Comparison of ENCODE assay signal across 9 mouse cellular contexts in genomic region chrX:12645531-12646304, GRCm38 (mm10). TPM values are rescaled to one million over a fixed set of nuclear protein-coding genes. Genes with fewer than 3 reads are reported as not detected.
A peak's percentile ranks its signal among the peaks of the same experiment; 100 is the strongest.
DNase-seq lines count a peak whose midpoint lies in the region; ATAC-seq and TF ChIP-seq lines count a peak whose summit lies in the region.
"Had no signal": no experiment of that assay in that cellular context is flagged by ENCODE, and none has a peak within 500 bp of the region (broad histone marks: within the 10 kb centered on the region; RNA-seq: fewer than 3 reads in every experiment).

No protein-coding gene starts in this region.

- H3K4me3 ChIP-seq in kidney, adult 2 months (ENCODE audit: insufficient read depth, low read depth, low read length), result no peak overlapping the region
- H3K4me3 ChIP-seq in kidney, embryonic 14.5 days (ENCODE audit: low read length), result no peak overlapping the region
- H3K4me3 ChIP-seq: left cerebral cortex, adult 2 months; midbrain, embryonic 12.5 days had no signal

- H3K4me1 ChIP-seq in kidney, adult 2 months (ENCODE audit: control insufficient read depth, insufficient read depth, low read length), result no peaks in the 10 kb centered on the region
- H3K4me1 ChIP-seq in kidney, embryonic 14.5 days (ENCODE audit: control insufficient read depth, insufficient read depth, low read length), result no peaks in the 10 kb centered on the region
- H3K4me1 ChIP-seq: midbrain, embryonic 12.5 days had no signal

- no peak overlapping the region for H3K9ac ChIP-seq in kidney, embryonic 14.5 days (ENCODE audit: low read depth, low read length)
- H3K9ac ChIP-seq: midbrain, embryonic 12.5 days had no signal

- no peak for TF ChIP-seq POLR2A in kidney, adult 2 months (IDR thresholded peaks at IDR 0.05; ENCODE audit: low read depth, low read length)

- H3K9me3 ChIP-seq in kidney, embryonic 14.5 days (ENCODE audit: control insufficient read depth, low read length), result no peaks in the 10 kb centered on the region
- H3K9me3 ChIP-seq: midbrain, embryonic 12.5 days had no signal

- 64% methylated on average over 12 of the region's 12 CpGs for WGBS in kidney, adult 2 months
- 69% methylated on average over 12 of the region's 12 CpGs for WGBS in kidney, embryonic 14.5 days

- no peak for TF ChIP-seq CTCF in kidney, adult 2 months (conservative IDR thresholded peaks at IDR 0.05; ENCODE audit: insufficient read depth, insufficient read length, low read depth, low read length)

- no peaks in the 10 kb centered on the region for H3K27me3 ChIP-seq in kidney, adult 2 months (replicated peaks; ENCODE audit: control insufficient read depth, insufficient read depth, low read length)
- no peaks in the 10 kb centered on the region for H3K27me3 ChIP-seq in kidney, embryonic 14.5 days (ENCODE audit: control insufficient read depth, insufficient read depth, low read length)
- H3K27me3 ChIP-seq: midbrain, embryonic 12.5 days had no signal

- no peaks in the 10 kb centered on the region; the same call in 1 of the 2 replicates for H3K36me3 ChIP-seq in kidney, adult 2 months (ENCODE audit: control insufficient read depth, insufficient read depth, low read length)
- H3K36me3 ChIP-seq in kidney, embryonic 14.5 days (ENCODE audit: control insufficient read depth, insufficient read depth, low read length), result no peaks in the 10 kb centered on the region

- H3K27ac ChIP-seq in kidney, adult 2 months (ENCODE audit: insufficient read depth, low read depth, low read length), result no peak overlapping the region
- no peak overlapping the region for H3K27ac ChIP-seq in kidney, embryonic 14.5 days (ENCODE audit: low read depth, low read length)
- H3K27ac ChIP-seq: left cerebral cortex, adult 2 months; midbrain, embryonic 12.5 days had no signal

- no peak overlapping the region for H3K4me2 ChIP-seq in kidney, embryonic 14.5 days (replicated peaks; ENCODE audit: low read depth, low read length)
- H3K4me2 ChIP-seq: midbrain, embryonic 12.5 days had no signal

- no peak for ATAC-seq in kidney, embryonic 14.5 days (ENCODE audit: low FRiP score, low TSS enrichment)

- peak; percentile 31 for DNase-seq in kidney, adult 2 months
- peak; percentile 83 for DNase-seq in MN1 (ENCODE audit: low spot score)
- DNase-seq in adrenal gland, postnatal 25 days, result peak; percentile 6
- DNase-seq in layer of hippocampus, adult 8-10 months (ENCODE audit: low spot score in 2 of 2), result peak; percentile 29
- no peak for DNase-seq in gastrocnemius, adult 18-20 months (ENCODE audit: low spot score)
- no peak for DNase-seq in thymus, adult 18-20 months

RNA-seq across cellular contexts. Expression of gene 1810030O07Rik, which starts 27.8 kb away (rescaled TPM):
- 11.8 and 12.9 TPM in 2 replicates for polyA plus RNA-seq in kidney, adult 2 months (2012; rRNA removed)
- polyA plus RNA-seq in kidney, embryonic 14.5 days (2014; fragmentation: Nextera tagmentation; extraction: Ambion mirVana), result 33.6 and 44.2 TPM in 2 replicates
- total RNA-seq in adrenal gland, postnatal 25 days (2021), result 17.4 and 23.7 TPM in 2 replicates
- 10 to 100 TPM; 15.3 to 23.6 (median 19.2) TPM for total RNA-seq in layer of hippocampus, adult 8-10 months (2022)
- 1 to 10 TPM; 6.1 to 9.1 TPM for total RNA-seq in gastrocnemius, adult 18-20 months (2021)

RNA-seq across cellular contexts. Expression of gene Atp6ap2, which starts 58.1 kb away (rescaled TPM):
- 30.8 and 41.4 TPM in 2 replicates for polyA plus RNA-seq in kidney, adult 2 months (2012; rRNA removed)
- polyA plus RNA-seq in kidney, embryonic 14.5 days (2014; fragmentation: Nextera tagmentation; extraction: Ambion mirVana), result 89.7 and 110 TPM in 2 replicates
- total RNA-seq in adrenal gland, postnatal 25 days (2021), result 46.5 and 63.0 TPM in 2 replicates
- 100 to 1,000 TPM; 175 to 206 (median 187) TPM for total RNA-seq in layer of hippocampus, adult 8-10 months (2022)
- 10 to 100 TPM; 12.3 to 17.3 TPM for total RNA-seq in gastrocnemius, adult 18-20 months (2021)

Comparison
In these comparisons a context has a peak if more than half of its experiments do, and no peak if none do; other contexts are left out.
1. DNase-seq: peak in kidney, adult 2 months (single experiment), MN1 (single experiment), adrenal gland, postnatal 25 days (single experiment) and layer of hippocampus, adult 8-10 months (2 of 2); none in gastrocnemius, adult 18-20 months (single experiment) and thymus, adult 18-20 months (0 of 2).